Mouse (Mus musculus): ENCODE data around the gene Gm11172. TPM values are rescaled to one million over a fixed set of nuclear protein-coding genes. Genes with fewer than 3 reads are reported as not detected.

Gm11172 gene
- not detected in 2 replicates for polyA plus RNA-seq (2012; ENCODE audit: insufficient read depth, insufficient read length, missing spikeins)

DNA sequence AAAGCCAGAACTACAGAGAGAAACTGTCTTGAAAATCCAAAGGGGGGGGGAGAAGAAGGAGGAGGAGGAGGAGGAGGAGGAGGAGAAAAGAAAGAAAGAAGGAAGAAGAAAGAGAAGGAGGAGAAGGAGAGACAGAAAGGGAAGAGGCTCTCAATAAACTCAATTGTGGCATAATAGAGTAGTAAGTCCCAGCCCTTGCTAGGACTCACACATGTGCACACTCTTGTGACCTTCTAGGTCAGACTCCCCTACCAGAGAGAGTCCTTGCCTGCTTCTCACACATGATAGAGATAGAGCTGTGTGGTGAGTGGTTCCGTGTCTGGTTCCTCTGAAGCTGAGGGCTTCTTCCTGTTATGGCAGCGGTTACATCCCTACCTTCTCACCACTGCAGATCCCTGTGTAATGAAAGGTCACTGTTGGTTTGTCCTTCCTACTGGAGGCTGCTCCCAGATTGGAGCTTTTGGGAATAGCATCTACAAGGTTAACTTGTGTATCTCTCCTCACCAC, at the start of gene Gm11172:
Gene Gm11172, plus strand, starts transcription at position 51 of the 507 bp plus-strand sequence.
- H3K4me3 ChIP-seq (ENCODE audit: insufficient read depth, low read depth, low read length) = no peak within 1 kb of the TSS
- no peaks in the 10 kb centered on the region for H3K4me1 ChIP-seq (ENCODE audit: control insufficient read depth, insufficient read depth, insufficient read length, low read length)
- no peak within 1 kb of the TSS for H3K27ac ChIP-seq (replicated peaks; ENCODE audit: low read depth, low read length)

DNA sequence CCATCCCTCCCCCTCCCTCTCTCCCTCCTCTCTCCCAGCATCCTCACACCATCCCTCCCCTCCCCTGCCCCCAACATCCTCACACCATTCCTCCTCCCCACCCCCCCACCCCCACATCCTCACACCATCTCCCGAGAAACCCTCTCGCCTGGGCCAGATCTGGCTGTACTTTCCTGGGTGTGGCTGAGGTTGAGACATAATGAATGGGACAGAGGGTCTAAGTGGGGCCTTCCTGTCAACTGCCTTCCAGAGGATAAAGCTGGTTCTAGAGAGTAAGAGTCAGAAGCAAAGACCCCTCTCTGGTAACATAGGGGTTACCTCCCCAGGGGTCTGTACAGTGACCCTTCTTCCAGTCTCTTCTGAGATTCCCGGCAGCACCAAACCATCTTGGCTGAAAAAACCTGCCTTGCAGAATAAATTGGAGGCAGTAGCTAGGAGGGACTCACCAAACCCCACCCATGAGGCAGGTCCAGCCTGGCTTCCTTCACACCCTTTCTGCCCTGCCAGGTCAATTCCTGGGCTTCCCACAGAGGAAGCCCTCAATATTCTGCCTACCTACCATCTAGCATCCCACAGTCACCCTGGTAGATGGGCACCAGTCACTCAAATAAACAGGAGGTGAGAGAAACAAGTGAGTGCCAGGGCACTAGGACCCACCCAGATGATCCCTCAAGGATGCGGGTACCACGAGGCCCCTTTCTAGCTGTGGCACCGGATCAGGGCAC, 49.0 kb upstream of the Gm11172 start:
- H3K4me3 ChIP-seq (ENCODE audit: insufficient read depth, low read depth, low read length) = no peak overlapping the region
- no peak overlapping the region for H3K27ac ChIP-seq (replicated peaks; ENCODE audit: low read depth, low read length)
- H3K4me1 ChIP-seq (ENCODE audit: control insufficient read depth, insufficient read depth, insufficient read length, low read length) = peaks cover 5% of the 10 kb centered on the region

DNA sequence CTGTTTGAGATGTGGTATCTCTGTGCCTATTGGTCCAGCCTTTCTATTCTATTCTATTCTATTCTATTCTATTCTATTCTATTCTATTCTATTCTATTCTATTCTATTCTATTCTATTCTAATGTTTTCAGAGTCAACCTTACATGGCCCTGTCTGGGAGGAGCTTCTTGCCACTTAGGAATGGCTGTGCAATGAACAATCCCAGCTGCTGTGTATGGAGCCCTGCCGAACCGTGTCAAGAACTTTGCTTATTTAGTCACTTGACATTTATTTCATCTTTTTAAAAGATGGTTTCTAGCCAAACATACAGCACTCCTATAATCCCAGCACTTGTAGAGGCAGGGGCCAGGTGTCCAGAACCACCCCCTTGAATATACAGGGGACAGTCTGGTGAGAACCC, 48.4 kb upstream of the Gm11172 start:
- no peak overlapping the region for H3K4me3 ChIP-seq (ENCODE audit: insufficient read depth, low read depth, low read length)
- H3K27ac ChIP-seq (replicated peaks; ENCODE audit: low read depth, low read length) = no peak overlapping the region
- peaks cover 5% of the 10 kb centered on the region for H3K4me1 ChIP-seq (ENCODE audit: control insufficient read depth, insufficient read depth, insufficient read length, low read length)

DNA sequence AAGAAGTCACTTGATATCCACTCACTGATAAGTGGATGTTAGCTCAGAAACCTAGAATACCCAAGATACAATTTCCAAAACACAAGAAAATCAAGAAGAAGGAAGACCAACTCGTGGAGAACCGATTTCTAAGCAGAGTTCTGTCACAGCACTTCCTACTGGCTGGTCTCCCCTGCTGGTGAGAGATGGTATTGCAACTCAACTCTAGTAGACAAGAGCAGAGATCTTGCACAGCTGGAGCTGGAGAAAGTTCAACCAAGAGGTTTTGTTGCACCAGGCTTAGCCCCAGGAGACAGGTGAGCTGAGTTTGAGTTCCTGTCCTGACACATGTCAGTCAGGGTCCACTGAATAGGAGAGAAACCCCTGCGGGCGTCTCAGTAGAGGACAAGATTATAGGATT, 45.6 kb upstream of the Gm11172 start:
- H3K4me1 ChIP-seq (ENCODE audit: control insufficient read depth, insufficient read depth, insufficient read length, low read length) = no peaks in the 10 kb centered on the region; the same call in 1 of the 2 replicates
- no peak overlapping the region for H3K4me3 ChIP-seq (ENCODE audit: insufficient read depth, low read depth, low read length)
- H3K27ac ChIP-seq (replicated peaks; ENCODE audit: low read depth, low read length) = no peak overlapping the region

DNA sequence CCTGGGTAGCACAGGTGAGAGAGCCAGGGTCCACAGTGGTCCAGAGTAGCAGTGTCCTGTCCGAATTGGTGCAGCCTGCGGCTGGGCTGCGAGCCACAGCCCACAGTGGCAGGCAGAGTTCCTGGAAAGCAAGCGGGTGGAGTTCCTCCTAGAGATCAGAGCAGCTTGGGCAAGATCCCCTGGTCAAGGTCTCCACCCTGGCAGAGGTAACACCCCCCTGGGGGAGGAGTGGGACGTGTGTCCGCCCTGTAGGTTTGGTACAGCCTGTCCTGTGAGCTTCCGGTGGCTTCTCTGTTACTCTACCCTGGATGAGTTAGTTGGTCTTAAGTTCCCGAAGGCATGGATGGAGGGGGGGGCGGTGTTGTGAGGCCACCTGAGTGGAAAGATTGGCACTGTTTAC, 43.9 kb upstream of the Gm11172 start:
- H3K27ac ChIP-seq (replicated peaks; ENCODE audit: low read depth, low read length) = no peak overlapping the region
- H3K4me3 ChIP-seq (ENCODE audit: insufficient read depth, low read depth, low read length) = no peak overlapping the region
- no peaks in the 10 kb centered on the region; the same call in 1 of the 2 replicates for H3K4me1 ChIP-seq (ENCODE audit: control insufficient read depth, insufficient read depth, insufficient read length, low read length)

DNA sequence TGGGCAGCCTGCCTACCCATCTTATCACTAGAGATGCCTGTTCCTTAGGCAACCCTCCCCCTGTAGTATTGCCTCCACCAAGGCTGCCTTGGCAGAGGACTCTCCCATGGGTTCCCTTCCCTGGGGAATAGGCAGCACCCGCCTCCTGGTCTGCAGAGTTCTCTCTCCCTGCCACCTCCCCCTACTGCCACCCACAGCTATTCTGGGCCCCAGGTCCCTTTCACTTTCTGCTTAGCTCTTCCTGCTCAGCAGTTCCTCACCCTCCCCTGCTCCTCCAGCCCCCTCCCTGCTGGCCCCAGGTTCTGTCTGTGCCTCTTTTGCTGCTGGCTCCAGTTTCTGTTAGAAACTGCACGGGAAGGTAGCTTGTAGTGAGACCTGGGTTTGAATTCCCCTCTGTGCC, 43.1 kb upstream of the Gm11172 start:
- H3K4me1 ChIP-seq (ENCODE audit: control insufficient read depth, insufficient read depth, insufficient read length, low read length) = no peaks in the 10 kb centered on the region; the same call in 1 of the 2 replicates
- no peak overlapping the region for H3K4me3 ChIP-seq (ENCODE audit: insufficient read depth, low read depth, low read length)
- no peak overlapping the region for H3K27ac ChIP-seq (replicated peaks; ENCODE audit: low read depth, low read length)

DNA sequence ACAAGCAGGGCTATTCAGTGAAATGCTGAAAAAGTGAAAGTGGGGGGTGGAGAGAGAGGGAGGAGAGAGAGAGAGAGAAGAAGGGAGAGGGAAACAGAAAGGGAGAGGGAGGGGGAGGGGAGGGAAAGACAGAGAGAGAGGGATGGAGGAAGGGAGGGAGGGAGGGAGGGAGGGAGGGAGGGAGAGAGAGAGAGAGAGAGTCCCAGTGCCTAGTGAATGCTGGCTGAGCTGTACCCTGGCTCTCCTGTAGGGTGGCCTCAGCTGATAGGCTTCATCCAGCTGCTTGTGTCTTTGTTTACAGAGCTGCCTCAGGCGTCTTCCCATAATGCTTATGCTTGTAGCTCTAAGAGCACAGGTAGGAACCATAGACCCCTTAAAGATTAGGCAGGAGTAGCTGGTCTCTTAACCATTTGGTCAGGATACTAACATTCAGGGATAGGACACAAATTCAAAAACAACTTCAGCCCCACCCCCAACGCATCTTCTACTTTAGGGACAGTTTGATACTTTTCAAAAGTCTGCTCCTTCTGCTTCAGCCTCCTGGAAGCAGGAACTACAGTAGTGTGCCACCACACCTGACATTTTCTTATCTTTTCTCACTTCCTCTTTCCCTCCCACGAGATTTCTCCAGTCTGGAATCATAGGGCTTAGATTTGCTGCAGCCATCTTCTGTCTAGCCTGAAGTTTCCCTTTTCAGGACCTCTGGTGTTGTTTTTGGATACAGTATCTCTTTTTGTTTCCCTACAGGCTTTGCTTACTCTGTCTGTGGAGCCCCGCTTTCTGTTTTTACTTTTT, 42.0 kb upstream of the Gm11172 start:
- no peak overlapping the region for H3K4me3 ChIP-seq (ENCODE audit: insufficient read depth, low read depth, low read length)
- H3K4me1 ChIP-seq (ENCODE audit: control insufficient read depth, insufficient read depth, insufficient read length, low read length) = no peaks in the 10 kb centered on the region; the same call in 1 of the 2 replicates
- H3K27ac ChIP-seq (replicated peaks; ENCODE audit: low read depth, low read length) = no peak overlapping the region

DNA sequence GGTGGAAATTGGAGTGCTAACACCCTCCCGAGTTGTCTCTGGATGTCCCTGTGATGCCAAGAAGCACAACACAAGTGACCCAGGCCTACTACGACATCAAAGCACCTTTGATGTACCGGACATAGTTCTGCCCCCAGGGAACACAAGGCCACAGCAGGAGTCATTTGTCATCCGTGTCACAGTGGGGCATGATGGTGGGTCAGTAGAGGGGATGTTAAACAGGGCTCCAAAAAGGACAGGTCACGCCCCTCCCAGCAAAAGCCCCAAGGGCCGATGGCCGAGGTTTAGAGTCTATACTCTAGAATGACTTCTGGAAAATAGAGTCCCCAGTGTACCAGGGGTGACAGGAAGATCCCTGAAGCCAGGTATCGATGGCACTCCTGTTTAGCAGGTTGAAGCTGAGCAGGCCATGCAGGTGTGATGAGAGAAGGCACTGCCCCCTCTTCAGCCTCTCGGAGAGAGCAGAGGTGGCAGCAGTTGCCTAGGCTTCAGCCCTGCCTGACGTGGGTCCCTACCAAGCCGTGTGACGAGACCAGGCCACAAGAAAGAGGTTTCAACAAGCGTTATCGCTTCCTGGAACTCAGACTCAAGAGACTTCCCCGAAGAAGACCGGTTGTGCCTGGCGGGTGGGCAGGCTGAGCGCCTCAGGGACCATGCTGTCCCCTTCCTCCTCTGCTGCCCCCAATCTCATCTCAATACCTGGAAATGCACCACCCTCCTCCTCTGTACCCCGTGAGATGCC, 40.8 kb upstream of the Gm11172 start:
- H3K27ac ChIP-seq (replicated peaks; ENCODE audit: low read depth, low read length) = no peak overlapping the region
- H3K4me3 ChIP-seq (ENCODE audit: insufficient read depth, low read depth, low read length) = no peak overlapping the region
- no peaks in the 10 kb centered on the region; the same call in 1 of the 2 replicates for H3K4me1 ChIP-seq (ENCODE audit: control insufficient read depth, insufficient read depth, insufficient read length, low read length)

DNA sequence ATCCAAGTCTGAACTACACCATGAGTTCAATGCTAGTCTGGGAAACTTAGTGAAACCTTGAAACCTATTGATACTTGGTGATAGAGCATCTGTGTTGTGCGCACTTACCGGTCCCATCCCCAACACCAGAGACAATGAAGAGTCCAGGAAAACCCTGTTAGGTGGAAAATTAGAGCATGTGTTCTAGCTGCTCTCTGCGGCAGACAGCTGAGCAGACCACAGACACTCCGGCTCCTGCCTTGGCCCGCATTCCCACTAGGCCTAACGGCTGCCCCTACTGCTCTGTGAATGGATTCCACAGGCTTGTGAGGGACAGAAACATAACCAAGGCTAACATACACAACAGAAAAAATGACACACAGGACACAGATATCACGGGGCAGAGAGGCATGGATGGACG, 39.2 kb upstream of the Gm11172 start:
- no peak overlapping the region for H3K27ac ChIP-seq (replicated peaks; ENCODE audit: low read depth, low read length)
- H3K4me3 ChIP-seq (ENCODE audit: insufficient read depth, low read depth, low read length) = no peak overlapping the region
- no peaks in the 10 kb centered on the region; the same call in 1 of the 2 replicates for H3K4me1 ChIP-seq (ENCODE audit: control insufficient read depth, insufficient read depth, insufficient read length, low read length)

DNA sequence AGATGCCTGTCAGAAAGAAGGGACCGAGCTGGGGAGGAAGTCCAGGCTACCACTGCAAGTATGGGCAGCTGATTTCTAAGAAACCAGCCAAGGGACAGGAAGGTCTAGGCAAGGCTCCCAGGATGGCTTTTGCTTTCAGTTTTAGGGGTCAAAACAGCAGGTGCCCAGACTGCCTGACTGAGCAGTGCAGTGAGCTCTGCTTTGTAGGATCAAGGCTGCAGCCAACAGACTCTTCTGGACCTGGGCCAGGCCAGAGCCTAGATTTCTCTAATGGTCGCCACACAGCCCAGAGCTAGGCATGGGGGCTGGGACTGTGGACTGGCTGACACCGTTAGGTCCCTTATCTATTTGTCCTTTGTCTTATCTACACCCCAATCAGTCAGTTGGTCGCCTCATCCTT, 38.0 kb upstream of the Gm11172 start:
- Histone ChIP-seq H3K4me3 (ENCODE audit: insufficient read depth, low read depth, low read length) (no peak overlapping the region), H3K4me1 (ENCODE audit: control insufficient read depth, insufficient read depth, insufficient read length, low read length) (no peaks in the 10 kb centered on the region; the same call in 1 of the 2 replicates)

DNA sequence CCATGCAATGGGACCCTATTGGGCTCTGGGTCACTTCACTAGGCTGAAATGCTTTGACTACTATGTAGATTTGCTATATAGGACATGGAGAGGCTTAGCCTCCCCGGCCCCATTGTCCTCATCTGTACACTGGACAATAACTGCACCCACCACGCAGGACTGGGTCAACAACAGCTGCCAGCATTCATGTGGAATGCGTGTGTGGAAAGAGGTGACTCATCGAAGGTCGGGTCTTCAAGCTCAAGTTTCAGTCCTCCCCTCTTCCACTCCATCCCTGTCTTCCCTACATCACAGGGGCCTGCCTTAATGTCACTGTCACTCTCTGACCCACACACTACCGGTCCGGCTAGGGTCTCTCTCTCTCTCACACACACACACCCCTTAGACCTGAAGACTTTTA, 36.4 kb upstream of the Gm11172 start:
- no peak overlapping the region for H3K27ac ChIP-seq (replicated peaks; ENCODE audit: low read depth, low read length)

More for the DNA sequence above, 38.0 kb upstream of the Gm11172 start:
- H3K27ac ChIP-seq (replicated peaks; ENCODE audit: low read depth, low read length) = no peak overlapping the region

DNA sequence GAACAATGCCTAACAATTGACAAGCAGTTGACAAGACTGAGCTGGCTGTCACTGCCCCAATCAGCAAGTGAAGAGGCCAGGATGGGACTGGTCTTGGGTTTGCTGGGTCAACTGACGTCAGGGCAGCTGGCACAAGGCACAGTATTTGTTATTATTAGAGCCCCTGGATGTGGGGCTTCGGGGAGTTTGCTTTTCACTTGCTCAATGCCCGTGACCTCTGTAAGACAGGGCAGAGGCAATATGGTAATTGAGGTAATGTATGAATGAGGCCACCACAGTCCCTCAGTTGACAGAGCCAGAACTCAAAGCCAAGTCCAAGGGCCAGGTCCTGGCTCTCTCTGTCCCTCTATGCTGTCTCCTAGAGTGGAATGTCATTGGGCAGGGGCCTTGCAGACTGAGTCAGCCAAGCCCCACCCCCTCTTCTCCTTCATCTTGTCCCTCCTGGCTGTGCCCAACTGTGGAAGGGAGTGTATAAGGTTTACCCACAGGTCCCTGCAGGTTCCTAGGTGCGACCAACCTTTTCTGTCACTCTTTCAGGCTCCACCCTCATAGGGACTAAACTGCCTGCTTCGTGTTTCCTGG, 35.0 kb upstream of the Gm11172 start:
- Histone ChIP-seq H3K4me1 (ENCODE audit: control insufficient read depth, insufficient read depth, insufficient read length, low read length) (no peaks in the 10 kb centered on the region), H3K4me3 (ENCODE audit: insufficient read depth, low read depth, low read length) (no peak overlapping the region), H3K27ac (replicated peaks; ENCODE audit: low read depth, low read length) (no peak overlapping the region)

More for the DNA sequence above, 36.4 kb upstream of the Gm11172 start:
- Histone ChIP-seq H3K4me1 (ENCODE audit: control insufficient read depth, insufficient read depth, insufficient read length, low read length) (no peaks in the 10 kb centered on the region), H3K4me3 (ENCODE audit: insufficient read depth, low read depth, low read length) (no peak overlapping the region)

DNA sequence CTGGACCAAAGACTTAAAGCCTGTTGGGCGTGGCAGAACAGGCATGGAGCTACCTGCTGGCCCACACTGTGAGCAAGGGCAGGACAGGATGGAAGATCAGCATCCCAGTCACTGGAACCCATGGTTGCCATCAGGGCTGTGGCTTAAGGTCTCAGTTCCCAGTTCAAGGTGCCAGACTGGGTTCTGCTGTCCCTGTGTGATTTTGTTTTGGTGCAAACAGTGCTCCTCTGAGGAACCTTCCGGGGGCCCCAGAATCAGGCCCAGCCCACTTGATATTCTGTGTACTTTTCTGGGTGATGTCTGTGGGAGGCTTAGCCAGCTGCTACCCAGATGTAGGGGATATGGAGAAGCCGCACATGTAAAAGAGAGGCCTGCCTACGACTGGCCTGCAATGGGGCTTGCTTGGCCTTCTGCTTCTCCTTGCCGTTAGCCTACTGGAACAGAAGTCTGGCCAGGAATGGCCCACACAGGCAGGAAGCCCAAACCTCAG, 32.0 kb upstream of the Gm11172 start:
- H3K4me3 ChIP-seq (ENCODE audit: insufficient read depth, low read depth, low read length) = no peak overlapping the region
- no peak overlapping the region for H3K27ac ChIP-seq (replicated peaks; ENCODE audit: low read depth, low read length)
- H3K4me1 ChIP-seq (ENCODE audit: control insufficient read depth, insufficient read depth, insufficient read length, low read length) = no peaks in the 10 kb centered on the region

DNA sequence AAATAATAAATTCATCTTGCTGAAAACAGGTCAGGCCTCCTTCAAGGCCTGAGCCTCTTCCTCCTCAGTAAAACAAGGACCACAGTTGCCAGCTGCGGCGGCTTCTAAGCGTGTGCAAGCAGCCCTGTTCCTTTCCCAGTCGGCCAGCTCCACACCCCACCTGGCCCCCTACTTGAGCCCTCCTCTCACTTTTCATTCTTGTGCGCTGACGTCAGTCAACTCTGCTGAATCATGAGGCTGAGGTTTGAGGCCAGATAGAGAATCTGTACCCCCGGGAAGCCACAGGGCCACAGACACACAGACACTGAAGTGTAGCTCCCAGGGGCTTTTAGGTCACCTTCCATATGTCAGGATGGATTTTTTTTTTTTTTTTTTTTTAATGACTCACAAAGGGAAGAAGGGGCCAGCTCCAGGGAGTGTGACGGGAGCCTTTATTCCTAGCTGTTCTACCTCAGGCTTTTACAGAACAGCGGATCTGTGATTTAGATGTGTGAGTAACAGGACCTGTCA, 30.8 kb upstream of the Gm11172 start:
- Histone ChIP-seq H3K4me1 (ENCODE audit: control insufficient read depth, insufficient read depth, insufficient read length, low read length) (no peaks in the 10 kb centered on the region), H3K27ac (replicated peaks; ENCODE audit: low read depth, low read length) (no peak overlapping the region), H3K4me3 (ENCODE audit: insufficient read depth, low read depth, low read length) (no peak overlapping the region)

All from brown adipose tissue, adult 24 weeks (tissue).